Mouse (Mus musculus) cerebellum, adult 8-10 months (tissue): Measurements from ENCODE around the gene Accsl.

ENCODE experiments used
- DNase-seq: peaks from one replicate; pipeline ENCODE4 v3.0.0; 2022

Gene Accsl

GRCm38 (mm10) chr2:93869107-93869600, at the start of gene Accsl:
TSS of gene Accsl (minus strand) at chr2:93869157.
- DNase-seq: no peak

GRCm38 (mm10) chr2:93913552-93913951, 44.6 kb upstream of the Accsl start:
- DNase-seq: no peak

GRCm38 (mm10) chr2:93911942-93912341, 43.0 kb upstream of the Accsl start:
- peak; percentile 54 for DNase-seq

- DNase-seq: no peak
Measured at GRCm38 (mm10) chr2:93909716-93910115, 40.8 kb upstream of the Accsl start.

GRCm38 (mm10) chr2:93907519-93908294, 38.8 kb upstream of the Accsl start:
- DNase-seq: no peak

- DNase-seq: no peak
Measured at GRCm38 (mm10) chr2:93906316-93906715, 37.4 kb upstream of the Accsl start.

GRCm38 (mm10) chr2:93903415-93903814, 34.5 kb upstream of the Accsl start:
- DNase-seq: peak; percentile 11

- DNase-seq: no peak
Measured at GRCm38 (mm10) chr2:93902680-93903305, 33.8 kb upstream of the Accsl start.

GRCm38 (mm10) chr2:93899397-93900380, 30.7 kb upstream of the Accsl start:
- DNase-seq: no peak

- no peak for DNase-seq
Measured at GRCm38 (mm10) chr2:93891611-93892280, 22.8 kb upstream of the Accsl start.

- DNase-seq: no peak
Measured at GRCm38 (mm10) chr2:93890143-93890542, 21.2 kb upstream of the Accsl start.

GRCm38 (mm10) chr2:93889071-93889470, 20.1 kb upstream of the Accsl start:
- no peak for DNase-seq

- no peak for DNase-seq
Measured at GRCm38 (mm10) chr2:93888366-93888765, 19.4 kb upstream of the Accsl start.

- no peak for DNase-seq
Measured at GRCm38 (mm10) chr2:93887273-93887672, 18.3 kb upstream of the Accsl start.

- DNase-seq: no peak
Measured at GRCm38 (mm10) chr2:93886013-93886794, 17.2 kb upstream of the Accsl start.

- no peak for DNase-seq
Measured at GRCm38 (mm10) chr2:93883066-93883465, 14.1 kb upstream of the Accsl start.

- no peak for DNase-seq
Measured at GRCm38 (mm10) chr2:93881640-93882367, 12.8 kb upstream of the Accsl start.

- DNase-seq: no peak
Measured at GRCm38 (mm10) chr2:93880981-93881380, 12.0 kb upstream of the Accsl start.

- no peak for DNase-seq
Measured at GRCm38 (mm10) chr2:93880450-93880849, 11.5 kb upstream of the Accsl start.

- DNase-seq: no peak
Measured at GRCm38 (mm10) chr2:93877005-93877404, 8.0 kb upstream of the Accsl start.

- no peak for DNase-seq
Measured at GRCm38 (mm10) chr2:93874606-93875005, 5.6 kb upstream of the Accsl start.
